Mouse (Mus musculus): Measurements from ENCODE around the gene Kcnn1. TPM values are rescaled to one million over a fixed set of nuclear protein-coding genes. Genes with fewer than 3 reads are reported as not detected.

Gene Kcnn1
- polyA plus RNA-seq, 1 experiment from 2014 or later, result 2.8 TPM

DNA sequence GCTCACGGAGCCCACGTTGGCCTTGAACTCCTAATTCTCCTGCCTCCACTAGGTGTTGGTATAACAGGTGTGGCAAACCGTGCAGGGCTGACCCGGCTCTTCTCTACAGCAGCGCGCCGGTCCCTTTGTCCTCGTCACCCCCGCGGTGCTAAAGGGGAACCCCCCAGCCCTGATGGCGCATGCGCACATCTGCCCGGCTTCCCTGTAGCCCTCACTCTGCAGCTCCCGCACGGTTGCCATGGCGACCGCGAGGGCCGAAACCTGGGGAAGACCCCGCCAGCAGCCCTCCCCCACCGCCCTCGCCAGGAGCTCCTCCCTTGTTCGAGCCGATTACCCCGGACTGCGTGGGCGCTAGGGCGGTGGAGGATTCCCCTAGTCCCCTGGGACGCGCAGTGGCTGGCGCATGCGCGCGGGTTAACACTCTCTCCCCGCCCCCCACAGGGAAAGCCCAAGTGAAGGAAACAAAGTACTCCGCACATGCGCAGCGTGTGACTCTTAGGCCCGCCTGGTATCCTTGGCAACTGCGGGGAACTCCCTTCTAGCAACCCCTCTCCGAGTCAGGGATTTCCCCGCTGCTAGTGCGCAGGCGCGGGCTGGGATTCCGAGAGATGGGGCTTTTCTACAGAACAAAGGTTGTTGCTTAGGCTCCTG, 2.4 kb upstream of the Kcnn1 start:
- H3K4me1 ChIP-seq (replicated peaks), result peaks cover 58% of the 10 kb centered on the region
- H3K4me3 ChIP-seq, result peak overlapping the region; percentile 79
- H3K9ac ChIP-seq, result peak overlapping the region; percentile 71
- peak overlapping the region; percentile 86 for H3K27ac ChIP-seq
- peak; percentile 90 for ATAC-seq (replicated peaks; ENCODE audit: insufficient number of reproducible peaks, insufficient read depth, low FRiP score, low read depth)
- peak overlapping the region; percentile 91 for H3K4me2 ChIP-seq
- H3K9me3 ChIP-seq (replicated peaks), result no peaks in the 10 kb centered on the region
- WGBS, result under 1% methylated on average over 46 of the region's 46 CpGs
- no peaks in the 10 kb centered on the region for H3K36me3 ChIP-seq
- H3K27me3 ChIP-seq, result peaks cover 38% of the 10 kb centered on the region

DNA sequence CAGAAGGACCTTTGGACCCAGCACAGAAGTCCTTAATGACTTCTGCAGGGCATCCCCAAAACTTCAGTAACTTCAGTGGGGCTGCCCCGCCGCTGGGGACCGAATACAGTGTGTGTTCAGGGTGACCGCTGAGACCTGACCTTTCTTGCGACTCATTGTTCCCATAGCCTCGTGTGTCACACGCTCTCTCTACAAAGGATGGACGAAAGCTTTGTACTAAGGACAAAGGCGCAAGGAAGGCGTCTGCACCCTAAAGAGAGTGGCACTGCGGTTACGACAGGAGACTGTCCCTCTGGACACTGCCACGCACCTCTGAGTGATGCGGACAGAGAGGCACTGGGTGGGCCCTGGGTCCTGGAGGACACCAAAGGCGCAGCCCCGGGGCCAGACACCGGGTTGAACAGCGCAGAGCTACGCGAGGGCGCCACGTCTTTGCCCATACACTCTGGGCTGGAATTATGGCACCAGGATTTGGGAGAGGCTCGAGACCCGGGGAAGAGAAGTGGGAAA, 1.7 kb upstream of the Kcnn1 start:
- Histone ChIP-seq H3K9ac (peak overlapping the region; percentile 71), H3K27ac (peak overlapping the region; percentile 86), H3K27me3 (peaks cover 38% of the 10 kb centered on the region), H3K4me2 (peak overlapping the region; percentile 91), H3K4me1 (replicated peaks) (peaks cover 55% of the 10 kb centered on the region), H3K4me3 (peak overlapping the region; percentile 79), H3K9me3 (replicated peaks) (no peaks in the 10 kb centered on the region), H3K36me3 (no peaks in the 10 kb centered on the region)
- WGBS, result 2% methylated on average over 24 of the region's 24 CpGs
- no peak; the same call in 1 of the 2 replicates for ATAC-seq (replicated peaks; ENCODE audit: insufficient number of reproducible peaks, insufficient read depth, low FRiP score, low read depth)

DNA sequence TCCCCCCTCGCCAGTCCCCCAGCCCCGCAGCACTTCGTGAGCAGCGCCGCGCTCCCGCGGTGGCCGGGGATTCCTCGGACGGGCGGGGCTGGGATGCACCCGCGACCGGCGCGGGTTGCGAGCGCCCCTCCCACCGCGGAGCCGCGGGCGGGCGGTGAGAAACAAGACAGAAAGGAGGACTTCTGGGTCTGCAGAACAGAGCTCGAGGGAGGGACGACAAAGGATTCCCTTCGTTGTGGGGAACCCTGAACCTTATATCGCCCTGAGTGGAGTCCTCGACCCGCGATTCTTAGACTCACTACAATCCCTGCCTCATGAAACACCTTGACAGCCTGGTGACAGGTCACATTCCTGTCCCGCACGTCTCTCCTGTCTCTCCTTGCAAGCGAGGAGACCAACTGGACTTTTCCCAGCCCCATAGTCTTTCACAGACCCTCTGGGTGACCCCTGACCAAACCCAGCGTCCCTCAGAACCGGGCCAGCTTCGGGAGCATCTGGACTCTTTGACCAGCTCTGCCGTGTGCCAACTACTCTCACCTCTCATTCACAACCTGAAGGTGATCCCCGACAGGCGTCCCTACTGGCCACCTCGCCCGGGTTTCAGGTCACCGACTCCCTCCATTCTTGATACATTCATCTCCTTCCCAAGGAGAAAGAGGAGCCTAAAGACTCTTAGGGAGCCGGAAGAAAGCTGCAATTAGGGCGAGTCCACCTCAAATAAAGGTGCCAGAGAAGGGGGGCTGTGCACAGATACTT, 1.1 kb upstream of the Kcnn1 start:
- peak overlapping the region; percentile 86 for H3K27ac ChIP-seq
- H3K27me3 ChIP-seq, result peaks cover 38% of the 10 kb centered on the region
- H3K4me2 ChIP-seq, result peak overlapping the region; percentile 91
- H3K36me3 ChIP-seq, result no peaks in the 10 kb centered on the region
- peak overlapping the region; percentile 79 for H3K4me3 ChIP-seq
- no peaks in the 10 kb centered on the region for H3K9me3 ChIP-seq (replicated peaks)
- WGBS, result 2% methylated on average over 46 of the region's 46 CpGs
- peaks cover 50% of the 10 kb centered on the region for H3K4me1 ChIP-seq (replicated peaks)
- peak overlapping the region; percentile 71 for H3K9ac ChIP-seq
- ATAC-seq (replicated peaks; ENCODE audit: insufficient number of reproducible peaks, insufficient read depth, low FRiP score, low read depth), result no peak

DNA sequence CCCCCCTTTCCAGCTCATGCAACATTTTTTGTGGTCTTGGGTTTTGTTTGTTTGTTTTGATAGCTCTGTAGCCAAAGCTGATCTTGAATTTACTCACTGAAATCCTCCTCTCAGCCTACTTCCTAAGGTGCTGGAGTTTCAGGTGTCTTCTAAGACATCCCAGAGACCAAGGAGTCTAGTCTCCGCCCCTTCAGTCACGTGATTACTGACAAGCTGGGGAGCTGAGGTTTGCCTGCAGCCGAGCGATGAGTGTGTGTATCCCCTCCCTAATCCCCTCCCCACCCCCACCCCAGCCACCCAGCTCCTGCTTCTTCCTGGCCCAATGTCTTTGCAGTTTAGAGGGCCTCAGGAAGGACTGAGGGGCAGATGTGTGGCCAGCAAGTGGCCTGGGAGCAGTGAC, 5.5 kb downstream of the Kcnn1 start:
- Histone ChIP-seq H3K36me3 (no peaks in the 10 kb centered on the region), H3K4me3 (no peak overlapping the region), H3K4me1 (replicated peaks) (peaks cover 15% of the 10 kb centered on the region), H3K9me3 (replicated peaks) (no peaks in the 10 kb centered on the region), H3K9ac (no peak overlapping the region), H3K4me2 (no peak overlapping the region), H3K27me3 (peaks cover 26% of the 10 kb centered on the region), H3K27ac (no peak overlapping the region)
- ATAC-seq (replicated peaks; ENCODE audit: insufficient number of reproducible peaks, insufficient read depth, low FRiP score, low read depth), result no peak
- 32% methylated on average over 4 of the region's 4 CpGs for WGBS

DNA sequence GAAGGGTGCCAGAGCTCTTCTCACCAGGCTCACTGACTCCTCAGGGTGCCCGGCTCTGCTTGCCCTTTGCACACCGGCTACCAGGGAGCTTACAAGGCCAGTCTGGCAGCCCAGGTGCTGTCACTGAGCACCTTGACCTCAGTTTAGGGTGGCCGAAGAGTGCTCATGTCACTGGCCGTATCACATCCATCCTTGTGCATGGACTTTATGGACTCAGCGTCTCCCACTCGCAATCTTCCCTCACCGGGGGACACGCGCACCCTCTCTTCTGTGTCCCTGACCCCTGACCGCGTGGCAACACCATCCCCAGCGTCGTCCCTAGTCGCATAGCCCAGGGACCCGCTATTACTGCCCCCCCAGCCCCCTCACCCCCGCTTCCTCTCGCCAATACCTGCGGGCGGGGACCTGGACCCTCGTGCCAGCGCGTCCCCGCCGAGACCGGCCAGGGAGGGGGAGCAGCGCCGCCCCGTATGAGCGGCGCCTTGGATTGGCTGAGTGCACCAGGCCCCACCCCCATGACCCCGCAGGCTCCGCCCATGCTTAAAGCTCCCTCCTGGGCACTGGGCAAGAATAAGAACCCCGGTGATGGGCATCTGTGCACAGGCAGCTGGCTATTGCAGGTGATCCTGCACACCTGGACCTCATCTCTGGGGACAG, 6.4 kb downstream of the Kcnn1 start:
- Histone ChIP-seq H3K4me1 (replicated peaks) (peaks cover 11% of the 10 kb centered on the region), H3K36me3 (no peaks in the 10 kb centered on the region), H3K27ac (no peak overlapping the region), H3K9ac (peak overlapping the region; percentile 51), H3K27me3 (peaks cover 18% of the 10 kb centered on the region), H3K4me3 (peak overlapping the region; percentile 55), H3K9me3 (replicated peaks) (no peaks in the 10 kb centered on the region), H3K4me2 (peak overlapping the region; percentile 93)
- 6% methylated on average over 33 of the region's 33 CpGs for WGBS
- ATAC-seq (replicated peaks; ENCODE audit: insufficient number of reproducible peaks, insufficient read depth, low FRiP score, low read depth), result peak; percentile 65

DNA sequence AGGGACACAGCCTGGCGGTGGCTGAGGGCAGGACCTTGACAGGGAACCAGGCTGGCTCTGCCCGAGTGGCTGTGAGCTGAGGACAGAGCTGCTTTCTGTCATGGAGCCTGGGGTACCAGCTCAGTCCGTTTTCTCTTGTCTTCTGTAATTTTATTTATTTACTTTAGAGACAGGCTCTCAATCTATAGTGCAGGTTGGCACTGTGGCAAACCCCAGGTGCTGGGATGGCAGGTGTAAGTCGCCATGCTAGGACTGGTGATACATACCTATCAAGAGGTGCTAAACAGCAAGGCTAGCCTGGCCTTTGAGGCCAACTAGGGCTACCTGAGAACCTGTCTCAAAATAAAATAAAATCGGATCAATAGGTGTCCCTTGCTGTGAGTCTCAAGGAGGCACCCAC, 7.0 kb downstream of the Kcnn1 start:
- H3K27ac ChIP-seq, result no peak overlapping the region
- H3K9me3 ChIP-seq (replicated peaks), result no peaks in the 10 kb centered on the region
- H3K36me3 ChIP-seq, result no peaks in the 10 kb centered on the region
- 60% methylated on average over 5 of the region's 5 CpGs for WGBS
- H3K4me3 ChIP-seq, result no peak overlapping the region
- peaks cover 13% of the 10 kb centered on the region; the same call in 1 of the 2 replicates for H3K27me3 ChIP-seq
- no peak overlapping the region for H3K9ac ChIP-seq
- no peak overlapping the region for H3K4me2 ChIP-seq
- H3K4me1 ChIP-seq (replicated peaks), result peaks cover 11% of the 10 kb centered on the region
- no peak for ATAC-seq (replicated peaks; ENCODE audit: insufficient number of reproducible peaks, insufficient read depth, low FRiP score, low read depth)

DNA sequence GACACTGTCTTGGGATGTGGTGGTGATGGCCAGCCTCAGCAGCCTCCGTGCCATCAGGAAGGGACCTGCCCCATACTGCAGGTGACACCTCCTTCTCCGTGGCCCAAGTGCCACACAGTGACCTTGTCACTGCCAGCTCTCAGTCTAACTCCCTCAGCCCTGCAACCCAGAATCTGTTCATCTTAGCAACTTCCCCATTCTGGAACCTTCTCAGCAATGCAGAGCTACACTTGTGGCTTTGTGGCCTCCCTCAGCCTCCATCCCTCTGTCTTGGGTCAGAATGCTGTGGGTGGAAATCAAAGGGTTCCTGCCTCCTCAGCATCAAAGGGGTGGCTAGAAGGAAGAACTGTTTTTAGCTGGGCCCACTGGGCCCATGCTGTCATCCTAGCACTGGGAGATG, 9.2 kb downstream of the Kcnn1 start:
- Histone ChIP-seq H3K4me1 (replicated peaks) (peaks cover 11% of the 10 kb centered on the region), H3K36me3 (no peaks in the 10 kb centered on the region), H3K27ac (no peak overlapping the region), H3K9ac (no peak overlapping the region), H3K9me3 (replicated peaks) (no peaks in the 10 kb centered on the region), H3K4me2 (no peak overlapping the region), H3K27me3 (peaks cover 13% of the 10 kb centered on the region; the same call in 1 of the 2 replicates), H3K4me3 (no peak overlapping the region)
- WGBS, result 72% methylated on average over 2 of the region's 2 CpGs
- no peak for ATAC-seq (replicated peaks; ENCODE audit: insufficient number of reproducible peaks, insufficient read depth, low FRiP score, low read depth)

DNA sequence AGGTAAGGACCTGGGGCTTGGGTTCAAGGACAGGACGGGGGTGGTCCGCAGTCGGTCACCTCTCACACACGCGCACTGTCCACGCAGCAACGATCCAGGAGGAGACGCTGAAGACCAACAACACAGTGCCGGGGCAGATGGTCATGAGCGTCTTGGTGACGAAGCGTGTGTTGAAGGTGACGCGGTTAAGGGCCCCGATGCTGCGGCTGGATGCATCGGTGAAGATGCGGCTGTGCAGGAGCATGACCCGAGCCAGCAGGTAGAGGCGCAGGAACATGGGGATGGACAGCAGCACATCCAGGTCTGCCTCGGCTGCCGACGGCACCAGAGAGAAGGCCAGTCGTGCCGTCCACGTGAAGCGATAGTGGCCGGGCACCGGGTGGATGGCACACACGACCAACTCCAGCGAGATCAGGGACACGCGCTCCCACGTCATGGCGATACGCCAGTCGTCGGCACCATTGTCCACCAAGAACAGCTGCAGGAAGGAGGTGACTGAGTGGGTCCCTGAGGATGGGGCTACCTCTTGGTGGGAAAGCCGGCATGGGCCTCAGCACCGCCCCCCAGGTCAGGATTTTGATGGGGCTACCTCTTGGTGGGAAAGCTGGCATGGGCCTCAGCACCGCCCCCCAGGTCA, 10.3 kb downstream of the Kcnn1 start:
- no peak for ATAC-seq (replicated peaks; ENCODE audit: insufficient number of reproducible peaks, insufficient read depth, low FRiP score, low read depth)
- Histone ChIP-seq H3K4me2 (no peak overlapping the region), H3K9me3 (replicated peaks) (no peaks in the 10 kb centered on the region), H3K9ac (no peak overlapping the region), H3K36me3 (no peaks in the 10 kb centered on the region), H3K27me3 (peaks cover 13% of the 10 kb centered on the region; the same call in 1 of the 2 replicates), H3K27ac (no peak overlapping the region), H3K4me3 (no peak overlapping the region), H3K4me1 (replicated peaks) (peaks cover 11% of the 10 kb centered on the region)
- WGBS, result 83% methylated on average over 41 of the region's 41 CpGs

DNA sequence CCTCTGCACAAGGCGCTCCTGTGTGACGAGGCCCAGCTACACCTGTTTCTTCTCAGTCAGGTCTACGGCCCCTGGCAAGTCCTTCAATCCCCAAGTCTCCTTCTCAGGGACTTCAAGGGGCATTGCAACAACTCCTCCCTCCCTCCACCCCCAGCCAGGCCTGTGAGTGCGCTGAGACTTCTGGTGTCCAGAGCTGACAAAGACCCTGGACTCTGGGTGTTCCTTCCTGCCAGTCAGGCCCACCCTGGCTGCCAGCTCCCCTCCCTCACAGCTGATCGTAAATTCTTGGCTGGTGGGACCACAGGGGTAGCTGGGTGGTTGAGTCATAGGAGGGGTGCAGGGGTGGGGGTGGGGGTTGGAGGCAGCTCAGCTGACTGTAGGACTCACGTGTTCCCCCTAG, 11.2 kb downstream of the Kcnn1 start:
- no peak for ATAC-seq (replicated peaks; ENCODE audit: insufficient number of reproducible peaks, insufficient read depth, low FRiP score, low read depth)
- Histone ChIP-seq H3K36me3 (no peaks in the 10 kb centered on the region), H3K27me3 (peaks cover 11% of the 10 kb centered on the region; the same call in 1 of the 2 replicates), H3K9me3 (replicated peaks) (no peaks in the 10 kb centered on the region), H3K4me1 (replicated peaks) (peaks cover 5% of the 10 kb centered on the region), H3K4me3 (no peak overlapping the region), H3K27ac (no peak overlapping the region), H3K4me2 (no peak overlapping the region), H3K9ac (no peak overlapping the region)
- WGBS, result 60% methylated on average over 6 of the region's 6 CpGs

DNA sequence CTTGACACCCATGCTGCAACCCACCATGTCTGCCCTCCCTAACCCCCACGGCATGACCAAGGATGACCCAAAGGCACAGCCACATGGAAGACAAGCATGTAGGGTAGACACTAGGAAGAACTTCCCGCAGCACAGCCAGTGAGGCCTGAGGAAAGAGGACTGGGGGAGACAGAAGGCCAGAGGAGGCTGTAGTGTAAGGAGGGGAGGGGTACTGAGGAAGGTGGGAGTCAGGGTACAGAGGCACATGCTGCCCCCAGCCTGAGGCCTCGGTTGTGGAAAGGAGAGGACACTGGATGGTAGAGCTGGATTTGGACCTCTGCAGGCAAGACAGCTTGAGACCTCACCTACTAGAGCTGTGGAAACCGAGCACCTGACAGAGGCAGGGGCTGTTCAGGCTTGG, 12.1 kb downstream of the Kcnn1 start:
- H3K27me3 ChIP-seq, result 0 out of 2 replicates have a peak, but pooled peaks cover 13% of the 10 kb centered on the region
- H3K4me1 ChIP-seq (replicated peaks), result no peaks in the 10 kb centered on the region
- no peaks in the 10 kb centered on the region for H3K36me3 ChIP-seq
- no peak overlapping the region for H3K4me2 ChIP-seq
- no peak overlapping the region for H3K27ac ChIP-seq
- no peak overlapping the region for H3K4me3 ChIP-seq
- H3K9ac ChIP-seq, result no peak overlapping the region
- no peak for ATAC-seq (replicated peaks; ENCODE audit: insufficient number of reproducible peaks, insufficient read depth, low FRiP score, low read depth)
- H3K9me3 ChIP-seq (replicated peaks), result no peaks in the 10 kb centered on the region
- 79% methylated on average over 4 of the region's 4 CpGs for WGBS
